Mouse (Mus musculus) cortical plate, adult 2 months (tissue): ENCODE results near the gene B4galnt3. TPM values are rescaled to one million over a fixed set of nuclear protein-coding genes. Genes with fewer than 3 reads are reported as not detected.

Experiments used
- H3K27ac ChIP-seq: fragments of 200-500 bp; 2 replicates; pipeline ENCODE4 v1.5.1; 2012; ENCODE audit warnings: low read length, control low read depth, inconsistent platforms; ENCODE audit not compliant: insufficient read depth
- H3K4me1 ChIP-seq: fragments of 200-500 bp; 2 replicates; pipeline ENCODE4 v1.6.1; 2011; ENCODE audit warnings: low read length; ENCODE audit not compliant: control insufficient read depth, insufficient read depth
- H3K4me3 ChIP-seq: fragments of 200-500 bp; 2 replicates; pipeline ENCODE4 v1.5.1; 2011; ENCODE audit warnings: mild to moderate bottlenecking, low read length, control low read depth; ENCODE audit not compliant: insufficient read depth
- CTCF ChIP-seq: fragments of 200-500 bp; IDR thresholded peaks from 2 replicates; pipeline ENCODE4 v1.5.1; 2011; ENCODE audit warnings: mild to moderate bottlenecking, control low read depth, low read length; ENCODE audit not compliant: insufficient read depth; ENCODE audit errors: extremely low read depth
- POLR2A ChIP-seq: fragments of 200-500 bp; IDR thresholded peaks from 2 replicates; pipeline ENCODE4 v1.6.1; 2011; ENCODE audit warnings: mild to moderate bottlenecking, low read length, control low read depth; ENCODE audit not compliant: insufficient read depth; ENCODE audit errors: extremely low read depth
- polyA plus RNA-seq: library from polyadenylated mRNA; depleted of rRNA; stranded (reverse); fragments of >200 nt; gene quantifications from 2 replicates; pipeline ENCODE4 v1.2.3, GENCODE M21; 2012; rRNA removed

Gene B4galnt3
- polyA plus RNA-seq, 1 experiment = 0.58 TPM

DNA sequence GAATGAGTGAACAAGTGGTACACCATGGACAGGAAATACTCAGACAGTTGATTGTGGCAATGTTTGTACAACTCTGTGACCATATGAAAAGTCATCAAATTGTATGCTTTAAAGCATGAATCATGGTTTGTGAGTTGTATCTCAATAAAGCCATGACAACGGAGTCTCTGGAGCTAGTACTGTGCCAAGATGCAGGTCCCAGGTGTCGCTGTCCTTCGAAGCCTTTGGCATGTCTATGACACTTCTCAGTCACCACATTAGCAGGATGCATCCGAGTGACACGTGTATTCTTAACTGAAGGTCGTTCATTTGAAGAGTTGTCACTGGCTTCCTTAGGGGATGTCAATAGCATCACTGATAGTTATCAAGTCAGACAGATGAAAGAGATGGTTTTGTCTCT, 131.4 kb downstream of the B4galnt3 start:
- TF ChIP-seq POLR2A (no peak), CTCF (no peak)
- Histone ChIP-seq H3K4me3 (no peak overlapping the region), H3K4me1 (peaks cover 1% of the 10 kb centered on the region; the same call in 1 of the 2 replicates), H3K27ac (no peak overlapping the region)

DNA sequence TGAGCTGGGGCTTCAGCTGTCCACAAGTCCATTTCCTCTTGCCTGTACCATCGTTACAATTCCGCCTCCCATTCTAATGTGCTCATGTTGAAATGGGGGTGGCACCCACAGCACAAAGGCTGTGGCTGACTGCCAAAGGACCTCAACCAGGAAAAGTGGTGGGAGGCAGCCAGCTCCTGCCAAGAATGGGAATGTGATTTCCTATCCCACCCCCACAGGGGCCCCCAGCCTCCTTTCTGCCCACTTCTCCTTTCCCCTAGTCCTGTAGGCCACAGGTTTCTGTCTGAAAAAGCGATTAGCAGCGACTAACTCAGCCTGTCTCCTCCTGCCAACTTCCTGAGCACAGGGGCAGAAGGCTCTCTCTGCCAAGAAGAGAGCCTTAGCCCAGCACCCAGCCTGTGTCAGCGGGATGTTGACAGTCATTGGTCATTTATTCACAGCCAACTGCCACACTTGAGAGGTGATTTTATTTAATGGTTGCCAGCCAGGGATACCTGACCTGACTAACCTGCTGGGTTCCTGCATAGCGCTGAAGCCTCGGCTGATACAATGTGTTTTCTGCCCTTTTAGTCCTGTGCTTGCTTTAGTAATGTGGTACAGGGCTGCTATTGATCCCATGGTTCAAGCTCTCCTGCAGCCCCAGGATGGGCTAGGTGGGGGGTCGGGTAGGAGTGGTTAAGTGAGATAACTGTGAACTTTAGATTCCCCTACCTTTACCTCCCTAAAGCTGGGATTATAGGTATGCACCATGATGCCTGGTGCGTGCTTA, 135.0 kb downstream of the B4galnt3 start:
- TF ChIP-seq CTCF (no peak), POLR2A (no peak)
- Histone ChIP-seq H3K4me3 (no peak overlapping the region), H3K27ac (0 out of 2 replicates have a peak overlapping the region, but pooled peaks have one; percentile 49), H3K4me1 (peaks cover 1% of the 10 kb centered on the region; the same call in 1 of the 2 replicates)

GRCm38 (mm10) chr6:120157479-120157878, 136.9 kb downstream of the B4galnt3 start:
- Histone ChIP-seq H3K4me3 (no peak overlapping the region), H3K27ac (no peak overlapping the region), H3K4me1 (peaks cover 1% of the 10 kb centered on the region; the same call in 1 of the 2 replicates)
- TF ChIP-seq POLR2A = no peak
- no peak for TF ChIP-seq CTCF

- Histone ChIP-seq H3K4me1 (peaks cover 1% of the 10 kb centered on the region; the same call in 1 of the 2 replicates), H3K4me3 (no peak overlapping the region), H3K27ac (no peak overlapping the region)
- TF ChIP-seq POLR2A = no peak
- no peak for TF ChIP-seq CTCF
Measured at GRCm38 (mm10) chr6:120155510-120155909, 138.8 kb downstream of the B4galnt3 start.

GRCm38 (mm10) chr6:120154526-120155309, 139.6 kb downstream of the B4galnt3 start:
- TF ChIP-seq POLR2A (no peak), CTCF (no peak)
- no peak overlapping the region for H3K27ac ChIP-seq
- H3K4me1 ChIP-seq = peaks cover 1% of the 10 kb centered on the region; the same call in 1 of the 2 replicates
- no peak overlapping the region for H3K4me3 ChIP-seq

Other genes starting within 250 kb of the B4galnt3 start
- gene Ninj2, start 201.2 kb downstream of the B4galnt3 start, polyA plus RNA-seq = 6.9 and 7.0 TPM in 2 replicates
- gene D330020A13Rik, start 195 bp downstream of the B4galnt3 start, polyA plus RNA-seq = 0.13 TPM in 1 of 2 replicates, not detected in the other
- gene Kdm5a, start 69.6 kb upstream of the B4galnt3 start, polyA plus RNA-seq = 9.4 and 10.5 TPM in 2 replicates
- gene Ccdc77, start 69.8 kb upstream of the B4galnt3 start, polyA plus RNA-seq = 6.0 and 7.5 TPM in 2 replicates
- 16.6 and 17.9 TPM in 2 replicates for gene Il17ra, start 168.7 kb upstream of the B4galnt3 start, polyA plus RNA-seq
- gene Tmem121b, start 199.2 kb upstream of the B4galnt3 start, polyA plus RNA-seq = 39.3 and 40.5 TPM in 2 replicates
- 45.6 and 46.9 TPM in 2 replicates for gene Hdhd5, start 236.8 kb upstream of the B4galnt3 start, polyA plus RNA-seq